Mouse (Mus musculus): ENCODE data around the gene Ambra1.

Gene Ambra1

DNA sequence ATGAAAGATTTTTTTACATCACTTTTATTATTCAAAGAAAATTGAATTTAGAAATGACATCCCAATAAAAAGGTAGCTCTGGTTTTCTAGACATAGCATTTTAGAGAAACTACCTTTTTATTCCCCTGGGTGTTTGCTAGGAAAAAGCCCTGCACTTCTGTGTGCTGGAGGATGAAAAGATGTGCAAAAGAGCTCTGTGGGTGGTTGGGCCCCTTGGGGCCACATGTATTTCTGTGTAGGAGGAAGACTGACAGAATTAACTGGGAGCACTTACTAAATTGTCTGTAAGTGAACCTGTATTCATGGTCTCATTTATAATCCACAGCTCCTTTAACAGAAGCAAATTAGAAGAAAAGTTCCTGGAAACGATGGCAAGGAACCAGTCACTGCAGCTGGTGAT is 114.2 kb downstream of the Ambra1 start:
- in situ Hi-C loops (cut with MboI; ENCODE audit: low pct_unique_long_range_greater_than_20kb in 1 of 2, low sequenced_read_pairs in 2 of 2, unreplicated experiment in 1 of 2): no loop called here

DNA sequence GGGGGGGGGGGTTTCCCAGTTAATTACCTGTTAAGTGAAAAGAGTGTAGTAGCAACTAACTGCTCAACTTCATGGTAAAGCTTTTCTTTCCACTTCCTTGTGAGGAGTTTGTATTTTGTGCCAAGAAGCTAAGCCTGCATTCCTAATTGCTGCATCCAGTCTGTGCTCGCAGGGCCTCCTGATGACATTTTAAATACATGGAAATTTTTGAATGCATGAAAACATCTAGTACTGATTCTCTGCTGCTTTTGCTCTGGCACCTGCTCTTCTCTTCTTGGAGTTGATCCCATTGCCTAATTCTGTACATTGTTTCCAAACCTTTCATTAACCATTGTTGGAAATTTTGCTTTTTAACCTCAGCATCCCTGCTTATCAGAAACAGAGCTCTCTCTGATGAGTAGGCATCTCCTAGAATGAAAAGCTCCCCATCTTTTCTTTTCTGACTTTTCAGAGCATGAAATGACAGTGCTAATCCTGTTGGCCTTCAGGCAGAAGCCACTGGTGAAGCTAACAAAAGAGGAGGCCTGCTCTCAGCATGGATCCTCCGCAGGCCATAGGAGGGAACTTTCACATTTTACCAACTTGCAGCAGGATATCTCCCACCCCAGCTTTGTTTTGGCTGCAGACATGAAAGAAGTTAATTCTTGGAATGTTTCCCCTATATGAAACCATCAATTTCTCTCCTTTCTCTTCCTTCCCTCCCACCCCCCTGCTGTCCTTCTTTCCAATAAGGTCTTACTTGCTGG is 122.7 kb downstream of the Ambra1 start:
- in situ Hi-C loops (cut with MboI; ENCODE audit: low pct_unique_long_range_greater_than_20kb in 1 of 2, low sequenced_read_pairs in 2 of 2, unreplicated experiment in 1 of 2): no loop called here

DNA sequence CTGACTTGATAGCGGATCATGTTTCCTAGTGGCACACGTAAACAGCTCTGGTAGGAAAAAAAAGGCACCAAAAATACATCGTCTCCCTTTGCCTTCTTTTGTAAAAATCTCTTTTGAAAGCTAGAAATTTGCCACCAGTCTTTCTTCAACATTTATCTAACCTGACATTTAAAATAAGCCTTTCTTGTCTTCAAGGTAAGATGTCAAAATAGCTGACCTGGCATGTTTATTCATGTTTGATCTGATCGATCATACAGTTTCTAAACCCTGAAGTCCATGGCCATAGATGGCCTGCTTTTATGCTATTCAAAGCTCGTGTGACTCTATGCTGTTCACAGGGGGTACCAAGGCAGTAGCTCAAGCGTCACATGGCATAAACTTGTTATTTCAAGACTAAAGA is 124.6 kb downstream of the Ambra1 start:
- in situ Hi-C loops (cut with MboI; ENCODE audit: low pct_unique_long_range_greater_than_20kb in 1 of 2, low sequenced_read_pairs in 2 of 2, unreplicated experiment in 1 of 2): no loop called here

DNA sequence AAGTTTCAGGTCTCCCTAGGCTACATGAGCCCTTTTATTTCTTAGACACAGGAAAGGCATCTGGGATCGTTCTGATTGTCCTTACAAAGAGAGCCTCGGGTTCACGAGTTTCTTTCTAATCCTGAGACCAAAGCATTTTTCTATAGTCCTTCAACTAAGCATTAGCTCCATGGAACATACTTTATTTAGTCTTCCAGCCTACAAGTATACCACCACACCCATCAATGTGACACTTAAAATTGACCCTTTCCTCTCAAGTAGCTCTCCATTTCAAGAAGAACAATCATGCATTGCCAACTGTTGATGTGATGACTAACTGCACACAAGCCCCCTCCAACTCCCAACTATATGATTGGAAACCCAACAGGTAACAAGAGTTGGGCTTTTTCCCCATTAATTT is 127.0 kb downstream of the Ambra1 start:
- in situ Hi-C loops (cut with MboI; ENCODE audit: low pct_unique_long_range_greater_than_20kb in 1 of 2, low sequenced_read_pairs in 2 of 2, unreplicated experiment in 1 of 2): no loop called here

DNA sequence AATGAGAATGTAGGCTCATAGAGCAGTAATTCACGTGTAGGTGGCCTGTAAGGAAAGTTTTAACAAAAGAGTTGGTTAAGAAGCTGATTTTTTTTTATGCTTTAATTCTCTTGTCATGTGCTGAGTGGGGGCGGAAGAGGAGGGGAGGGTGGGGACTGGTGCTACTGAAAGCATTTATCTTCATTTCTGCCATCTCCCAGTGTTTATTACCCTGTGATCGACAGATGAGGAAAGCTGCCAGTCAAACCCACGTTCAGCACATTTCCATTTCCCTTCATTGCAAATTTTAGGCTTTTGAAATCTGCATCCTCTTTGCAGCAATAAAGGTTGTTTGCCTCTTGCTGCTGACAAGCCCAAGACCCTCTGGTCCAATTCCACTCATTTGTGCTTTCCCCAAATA is 129.5 kb downstream of the Ambra1 start:
- in situ Hi-C loops (cut with MboI; ENCODE audit: low pct_unique_long_range_greater_than_20kb in 1 of 2, low sequenced_read_pairs in 2 of 2, unreplicated experiment in 1 of 2): no loop called here

DNA sequence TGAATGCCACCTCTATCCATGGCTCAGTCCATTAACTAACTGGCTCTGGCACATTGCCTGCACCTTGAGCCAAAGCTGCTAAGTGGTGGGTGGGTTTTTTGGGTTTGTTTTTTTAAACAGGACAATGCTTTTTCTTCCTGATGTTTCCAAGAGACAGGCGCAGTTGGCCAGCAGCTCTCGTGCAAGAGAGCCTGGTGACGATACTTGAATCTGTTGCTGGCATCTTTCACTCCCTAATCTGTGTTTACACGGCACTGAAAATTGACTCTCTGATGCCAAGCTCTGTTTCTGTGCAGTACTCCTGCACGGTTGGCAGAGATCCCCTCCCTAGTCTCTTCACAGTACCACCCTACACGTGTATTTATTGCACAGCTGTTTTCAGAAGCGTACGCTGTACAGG is 140.8 kb downstream of the Ambra1 start:
- in situ Hi-C loops (cut with MboI; ENCODE audit: low pct_unique_long_range_greater_than_20kb in 1 of 2, low sequenced_read_pairs in 2 of 2, unreplicated experiment in 1 of 2): no loop called here

DNA sequence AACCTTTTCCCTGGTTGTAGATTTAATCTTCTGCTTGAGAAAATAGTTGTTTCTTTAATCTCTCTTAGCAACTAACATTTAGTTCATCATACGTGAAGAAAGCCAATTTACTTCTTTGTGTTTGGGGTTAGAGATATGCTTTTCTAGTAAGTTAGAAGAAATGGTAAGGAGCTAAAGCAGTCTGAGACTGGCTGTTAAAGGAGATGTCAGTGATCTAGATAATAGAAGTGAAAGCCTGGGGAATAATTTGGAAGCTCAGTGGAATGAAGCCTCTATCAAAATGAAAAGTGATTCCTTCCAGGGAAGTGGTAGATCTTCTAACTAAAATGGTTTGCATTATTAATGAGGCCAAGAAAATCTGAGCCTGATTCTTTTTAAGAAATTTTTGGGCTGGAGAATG is 141.3 kb downstream of the Ambra1 start:
- in situ Hi-C loops (cut with MboI; ENCODE audit: low pct_unique_long_range_greater_than_20kb in 1 of 2, low sequenced_read_pairs in 2 of 2, unreplicated experiment in 1 of 2): no loop called here

DNA sequence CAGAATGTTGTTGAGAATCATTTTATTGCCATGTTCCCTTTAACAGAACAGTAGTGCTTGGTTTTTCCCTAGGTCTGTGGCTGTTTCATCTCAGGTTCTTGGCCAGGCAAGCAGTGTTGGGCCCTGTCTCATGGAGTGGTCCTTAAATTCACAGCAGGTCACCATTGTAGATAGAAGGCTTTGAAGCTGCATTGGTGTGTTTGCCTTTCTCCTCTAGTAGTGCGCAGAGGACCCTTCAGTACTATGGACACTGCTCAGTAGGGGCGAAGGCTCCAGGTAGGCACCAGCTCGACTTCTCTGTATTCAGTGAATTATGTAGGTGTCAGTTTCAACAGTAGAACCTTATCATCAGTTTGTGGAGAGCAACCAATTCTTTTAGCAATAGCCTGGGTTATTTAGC is 142.7 kb downstream of the Ambra1 start:
- in situ Hi-C loops (cut with MboI; ENCODE audit: low pct_unique_long_range_greater_than_20kb in 1 of 2, low sequenced_read_pairs in 2 of 2, unreplicated experiment in 1 of 2): no loop called here

DNA sequence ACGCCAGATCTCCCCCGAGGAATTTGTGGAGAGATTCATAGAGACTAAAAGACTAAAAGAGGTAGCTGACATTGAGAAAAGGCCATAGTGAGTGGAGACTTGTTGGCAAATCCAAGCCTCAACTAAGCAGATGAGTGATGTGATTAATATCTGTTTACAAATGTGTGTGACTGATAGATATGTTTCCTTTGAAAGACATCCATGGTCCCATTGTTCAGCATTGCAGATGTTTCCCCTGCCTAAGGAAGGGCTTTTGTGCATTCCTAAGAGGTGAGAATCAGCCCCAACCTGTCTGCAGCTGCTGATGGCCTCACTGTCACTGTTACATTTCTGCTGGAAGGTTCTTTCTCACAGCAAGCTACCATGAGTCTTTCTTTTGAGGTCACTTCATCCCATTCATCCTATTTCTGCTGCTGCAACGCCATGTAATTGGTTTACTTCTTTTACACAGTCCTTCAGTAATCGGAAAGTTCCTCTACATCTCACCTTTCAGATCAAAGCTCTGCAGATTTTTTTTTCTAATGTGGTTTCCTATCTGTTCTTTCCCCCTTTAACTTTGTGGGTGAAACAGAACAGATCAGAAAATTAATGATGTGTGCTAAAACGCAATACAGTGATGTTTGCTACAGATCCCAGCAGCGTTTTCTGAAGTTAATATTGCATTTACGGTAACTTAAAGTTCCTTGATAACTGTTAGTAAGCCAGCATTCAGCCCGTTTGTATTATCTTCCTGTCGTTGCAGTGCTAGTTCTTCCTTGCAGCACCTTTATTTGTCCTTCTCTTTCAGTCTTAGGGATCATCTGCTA is 146.3 kb downstream of the Ambra1 start:
- in situ Hi-C loops (cut with MboI; ENCODE audit: low pct_unique_long_range_greater_than_20kb in 1 of 2, low sequenced_read_pairs in 2 of 2, unreplicated experiment in 1 of 2): no loop called here

DNA sequence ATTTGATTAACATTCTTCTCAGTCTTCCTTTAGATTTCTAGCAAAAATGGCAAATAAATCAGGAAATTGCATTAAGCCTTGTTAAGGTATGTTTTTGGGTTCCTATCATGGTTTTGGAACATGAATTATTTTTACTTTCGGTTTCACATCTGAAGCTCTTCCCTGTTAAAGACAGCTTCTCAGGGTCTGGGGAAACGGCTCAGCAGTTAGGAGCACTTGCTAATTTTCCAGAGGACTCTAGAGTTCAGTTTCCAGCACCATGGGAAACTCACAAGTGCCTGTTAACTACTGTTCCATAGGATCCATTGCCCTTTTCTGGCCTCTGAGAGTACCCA is 146.8 kb downstream of the Ambra1 start:
- in situ Hi-C loops (cut with MboI; ENCODE audit: low pct_unique_long_range_greater_than_20kb in 1 of 2, low sequenced_read_pairs in 2 of 2, unreplicated experiment in 1 of 2): no loop called here

DNA sequence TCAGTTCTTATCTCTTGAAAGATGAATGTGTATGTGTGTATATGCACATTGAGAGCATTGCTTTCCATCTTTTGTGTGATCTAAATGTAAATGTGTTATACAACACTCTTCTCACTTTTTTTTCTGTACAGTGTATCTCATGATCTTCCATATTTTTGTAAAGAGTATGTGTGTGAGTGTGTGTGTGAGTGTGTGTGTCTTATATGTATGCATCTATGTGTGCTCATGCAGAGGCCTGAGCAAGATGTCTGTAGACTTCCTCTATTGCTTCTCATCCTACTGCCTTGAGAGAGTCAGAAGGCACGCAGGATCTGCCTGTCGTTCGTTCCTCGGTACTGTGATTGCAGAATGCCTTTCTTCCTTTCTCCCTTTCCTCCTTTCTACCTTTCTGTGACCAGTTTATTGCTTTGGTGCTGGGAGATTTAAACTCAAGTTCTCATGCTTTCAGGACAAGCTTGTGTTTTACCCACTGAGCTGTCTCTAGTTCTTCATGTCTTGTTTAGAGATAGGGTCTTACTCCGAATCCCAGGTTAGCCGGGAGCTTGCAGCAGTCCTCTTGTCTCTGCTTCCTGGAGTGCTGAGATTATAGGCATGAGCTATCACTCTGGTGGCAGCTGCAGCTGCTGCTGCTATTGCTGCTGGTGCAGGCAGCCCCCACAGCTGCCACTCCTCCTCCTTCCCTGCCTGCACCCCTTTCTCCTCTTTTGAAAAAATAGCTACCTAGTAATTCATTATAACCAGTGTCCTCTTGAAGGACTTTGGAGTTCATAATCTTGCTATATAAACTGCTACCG is 148.7 kb downstream of the Ambra1 start:
- in situ Hi-C loops (cut with MboI; ENCODE audit: low pct_unique_long_range_greater_than_20kb in 1 of 2, low sequenced_read_pairs in 2 of 2, unreplicated experiment in 1 of 2): no loop called here

DNA sequence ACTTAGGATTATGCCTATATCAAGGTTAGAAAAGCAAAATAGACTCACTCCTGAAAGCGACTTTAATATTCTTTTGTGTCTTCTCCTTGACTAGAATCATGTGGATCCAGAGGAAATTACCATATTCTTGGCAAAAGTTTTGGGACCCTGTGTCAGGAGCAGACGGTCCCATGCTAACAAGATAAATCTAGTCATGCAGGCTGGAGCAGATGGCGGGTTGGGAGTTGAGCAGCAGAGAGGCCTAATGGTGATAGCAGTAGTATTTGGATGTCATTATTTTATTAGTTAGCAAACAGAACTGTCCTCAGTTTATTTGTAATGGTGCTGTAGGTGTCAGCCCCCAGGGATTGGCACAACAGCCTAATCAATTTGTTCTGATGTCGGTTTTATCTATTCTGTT is 154.0 kb downstream of the Ambra1 start:
- in situ Hi-C loops (cut with MboI; ENCODE audit: low pct_unique_long_range_greater_than_20kb in 1 of 2, low sequenced_read_pairs in 2 of 2, unreplicated experiment in 1 of 2): no loop called here

DNA sequence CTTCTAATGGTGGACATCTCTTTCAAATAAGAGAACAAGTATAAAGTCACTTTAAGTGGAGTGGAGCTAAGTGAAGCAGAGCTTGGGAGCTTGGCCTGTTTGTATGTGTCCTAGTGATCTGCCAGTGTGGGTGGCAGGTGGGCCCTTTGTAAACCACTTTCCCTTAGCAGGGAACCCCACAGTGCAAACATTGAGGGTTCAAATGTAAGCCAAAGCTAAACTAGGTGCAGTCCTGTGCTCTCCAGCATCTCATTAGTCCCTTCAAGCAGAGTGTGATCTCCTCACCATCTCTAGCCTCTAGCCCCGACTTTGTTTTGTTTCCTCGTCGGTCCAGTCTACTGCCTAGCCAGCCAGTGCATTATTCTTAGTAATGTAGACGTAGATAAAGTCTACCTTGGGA is 154.7 kb downstream of the Ambra1 start:
- in situ Hi-C loops (cut with MboI; ENCODE audit: low pct_unique_long_range_greater_than_20kb in 1 of 2, low sequenced_read_pairs in 2 of 2, unreplicated experiment in 1 of 2): no loop called here

DNA sequence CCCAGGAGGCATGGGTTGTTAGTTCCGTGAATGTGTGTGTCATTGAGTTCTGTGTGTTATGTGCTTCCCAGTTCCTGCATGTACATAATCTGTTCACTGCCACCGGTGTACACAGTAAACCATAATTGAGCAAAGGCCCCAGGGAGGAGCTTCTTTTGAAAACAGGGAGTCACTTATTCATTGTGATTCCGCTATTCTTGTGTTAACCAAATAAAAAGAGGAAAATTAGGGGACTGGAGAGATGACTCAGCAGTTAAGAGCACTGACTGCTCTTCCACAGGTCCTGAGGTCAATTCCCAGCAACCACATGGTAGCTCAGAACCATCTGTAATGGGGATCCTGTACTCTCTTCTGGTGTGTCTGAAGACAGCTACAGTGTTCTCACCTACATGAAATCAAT is 164.8 kb downstream of the Ambra1 start:
- in situ Hi-C loops (cut with MboI; ENCODE audit: low pct_unique_long_range_greater_than_20kb in 1 of 2, low sequenced_read_pairs in 2 of 2, unreplicated experiment in 1 of 2): no loop called here

DNA sequence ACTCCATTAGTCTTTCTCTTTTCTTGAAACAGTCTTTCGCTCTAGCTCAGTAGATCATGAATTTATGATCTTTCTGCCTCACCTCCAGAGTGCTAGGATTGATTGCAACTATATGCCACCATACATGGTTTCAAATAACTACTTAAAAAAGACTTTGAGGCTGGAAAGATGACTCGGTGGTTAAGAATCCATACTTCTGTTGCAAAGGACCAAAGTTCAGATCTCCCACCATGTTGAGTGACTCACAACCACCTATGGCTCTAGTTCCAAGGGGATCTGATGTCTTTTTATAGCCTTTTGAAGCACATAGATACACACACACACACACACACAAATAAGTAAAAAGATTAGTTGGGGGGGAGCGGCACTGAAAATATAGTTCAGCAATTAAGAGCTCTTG is 165.5 kb downstream of the Ambra1 start:
- in situ Hi-C loops (cut with MboI; ENCODE audit: low pct_unique_long_range_greater_than_20kb in 1 of 2, low sequenced_read_pairs in 2 of 2, unreplicated experiment in 1 of 2): no loop called here

DNA sequence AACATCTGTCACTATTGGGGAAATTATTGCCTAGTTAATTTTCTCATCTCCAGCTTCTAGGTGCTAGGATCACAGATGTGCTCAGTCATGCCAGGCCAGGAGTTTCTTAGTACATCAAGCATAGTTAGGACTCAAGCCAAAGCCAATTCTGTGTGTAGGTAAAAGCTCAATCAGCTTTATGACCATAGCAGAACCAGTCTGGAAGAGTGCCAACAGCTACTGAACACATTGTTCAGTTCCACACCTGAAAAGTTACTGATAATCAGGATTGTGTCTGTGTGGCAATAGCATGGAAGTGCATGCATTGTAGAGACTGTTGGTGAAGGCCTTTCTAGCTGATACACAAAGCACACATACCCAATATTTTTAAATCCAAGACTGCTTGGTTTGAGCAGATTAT is 168.0 kb downstream of the Ambra1 start:
- in situ Hi-C loops (cut with MboI; ENCODE audit: low pct_unique_long_range_greater_than_20kb in 1 of 2, low sequenced_read_pairs in 2 of 2, unreplicated experiment in 1 of 2): no loop called here

DNA sequence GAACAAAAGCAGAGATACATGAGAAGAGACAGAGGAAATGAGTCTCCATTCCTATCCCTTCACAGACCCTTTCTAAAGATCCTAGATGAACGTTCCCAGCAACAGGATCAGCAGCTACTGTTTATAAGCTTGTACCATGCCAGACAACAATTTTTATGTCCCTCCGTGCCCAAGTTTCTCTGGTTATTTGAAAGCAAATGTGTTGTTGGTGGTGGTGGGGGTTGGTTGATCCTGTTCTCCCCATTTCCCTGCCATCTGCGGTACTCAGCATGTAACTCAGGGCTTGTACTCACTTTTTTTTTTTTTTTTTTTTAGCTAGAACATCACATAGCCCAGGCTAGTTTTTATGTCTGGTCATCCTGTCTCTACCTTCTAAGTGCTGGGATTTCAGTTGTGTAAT is 169.2 kb downstream of the Ambra1 start:
- in situ Hi-C loops (cut with MboI; ENCODE audit: low pct_unique_long_range_greater_than_20kb in 1 of 2, low sequenced_read_pairs in 2 of 2, unreplicated experiment in 1 of 2): no loop called here

DNA sequence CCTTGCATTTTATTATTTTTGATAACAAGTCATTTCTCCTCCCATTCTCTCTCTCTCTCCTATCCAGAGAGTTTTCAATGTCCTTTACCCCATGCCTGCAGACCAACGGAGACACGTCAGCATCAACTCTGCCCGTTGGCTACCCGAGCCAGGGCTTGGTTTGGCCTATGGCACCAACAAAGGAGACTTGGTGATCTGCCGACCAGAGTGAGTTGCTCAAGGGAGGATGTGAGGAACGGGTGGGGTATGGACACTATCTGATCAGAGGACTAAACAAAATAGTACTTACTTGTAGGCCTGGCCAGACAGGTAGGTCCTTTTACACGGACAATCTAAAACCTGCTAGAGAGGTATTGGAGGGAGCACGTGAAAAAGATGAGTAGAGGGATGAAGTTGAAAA is 170.5 kb downstream of the Ambra1 start:
- in situ Hi-C loops (cut with MboI; ENCODE audit: low pct_unique_long_range_greater_than_20kb in 1 of 2, low sequenced_read_pairs in 2 of 2, unreplicated experiment in 1 of 2): no loop called here

DNA sequence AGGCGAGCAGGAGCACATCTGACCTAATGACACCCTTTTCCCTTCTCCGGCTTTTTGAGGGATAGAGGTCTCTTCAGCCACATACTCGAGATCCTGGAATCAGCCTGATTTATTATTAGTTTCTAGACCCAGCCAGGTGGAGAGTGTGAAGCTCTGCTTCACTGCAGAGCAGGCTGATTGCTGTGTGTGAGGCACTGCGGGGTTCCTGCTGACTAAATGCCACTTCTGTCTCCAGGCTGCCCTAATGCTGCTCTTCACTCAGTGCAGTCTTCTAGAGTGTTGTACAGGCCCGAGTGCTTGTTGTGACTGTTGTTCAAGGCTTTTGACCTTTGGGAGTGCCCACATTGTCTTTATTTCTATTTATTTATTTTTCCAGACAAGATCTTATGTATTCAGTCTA is 172.4 kb downstream of the Ambra1 start:
- in situ Hi-C loops (cut with MboI; ENCODE audit: low pct_unique_long_range_greater_than_20kb in 1 of 2, low sequenced_read_pairs in 2 of 2, unreplicated experiment in 1 of 2): no loop called here
